Mouse (Mus musculus): ENCODE measurements at regions not wholly inside any gene's neighbourhood (a gene's known extent, or its start where the extent isn't known, plus 50 kb on each side); places are given as distances from the start of the nearest gene placed in this dataset.

DNA sequence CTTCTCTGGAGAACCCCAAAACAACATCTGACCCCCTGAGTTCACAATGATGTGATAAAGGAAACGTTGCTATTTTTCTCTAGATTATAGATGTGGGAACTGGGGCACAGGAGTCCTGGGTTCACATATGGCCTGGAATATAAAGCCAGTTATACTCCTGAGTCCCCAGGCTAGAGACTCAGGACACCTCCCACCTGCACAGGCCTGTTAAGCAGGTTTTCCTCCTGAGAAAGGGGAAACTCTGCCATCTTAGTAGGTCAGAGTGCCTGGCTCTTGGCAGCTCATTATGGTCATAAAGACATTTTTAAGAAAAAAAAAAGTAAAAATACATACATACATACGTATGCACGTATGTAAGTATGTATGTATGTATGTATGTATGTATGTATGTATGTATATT lies 98.1 kb downstream of the Zfp706 start:
- H3K4me2 ChIP-seq (ENCODE audit: low read depth, low read length) = no peak overlapping the region
- 73% methylated on average over 3 of the region's 3 CpGs for WGBS
- no peak overlapping the region for H3K9ac ChIP-seq (ENCODE audit: low read length)
- H3K27ac ChIP-seq (ENCODE audit: low read length) = no peak overlapping the region
- H3K4me1 ChIP-seq (ENCODE audit: control insufficient read depth, insufficient read depth, low read length) = no peaks in the 10 kb centered on the region
- peak; percentile 64 for ATAC-seq (ENCODE audit: insufficient read depth, low FRiP score)
- H3K36me3 ChIP-seq (ENCODE audit: control insufficient read depth, insufficient read depth, low read length) = no peaks in the 10 kb centered on the region
- H3K4me3 ChIP-seq (replicated peaks; ENCODE audit: low read length) = no peak overlapping the region
- no peaks in the 10 kb centered on the region for H3K9me3 ChIP-seq (replicated peaks; ENCODE audit: control insufficient read depth, low read length)
- no peaks in the 10 kb centered on the region for H3K27me3 ChIP-seq (ENCODE audit: control insufficient read depth, insufficient read depth, low read length)

DNA sequence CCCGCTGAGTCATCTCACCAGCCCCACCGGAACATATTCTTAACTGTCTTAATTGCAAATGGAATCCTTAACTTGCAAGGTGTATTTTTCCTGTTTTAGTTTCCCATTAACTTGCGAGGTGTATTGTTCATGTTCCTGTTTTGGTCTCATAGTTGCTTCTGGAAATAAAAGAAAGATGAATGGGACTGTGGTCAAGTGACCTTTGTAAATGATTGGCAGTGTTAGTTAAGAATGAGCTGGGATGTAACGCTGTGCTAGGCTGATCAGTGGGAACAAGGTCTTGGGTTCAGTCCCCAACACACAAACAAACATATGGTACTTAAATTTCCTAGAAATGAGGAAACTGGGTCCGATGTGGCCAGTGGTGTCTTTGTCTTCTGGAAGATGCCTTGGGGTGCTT lies 100.8 kb downstream of the Zfp706 start:
- Histone ChIP-seq H3K4me3 (replicated peaks; ENCODE audit: low read length) (no peak overlapping the region), H3K27me3 (ENCODE audit: control insufficient read depth, insufficient read depth, low read length) (no peaks in the 10 kb centered on the region), H3K36me3 (ENCODE audit: control insufficient read depth, insufficient read depth, low read length) (no peaks in the 10 kb centered on the region), H3K4me2 (ENCODE audit: low read depth, low read length) (no peak overlapping the region), H3K4me1 (ENCODE audit: control insufficient read depth, insufficient read depth, low read length) (peaks cover 4% of the 10 kb centered on the region), H3K9ac (ENCODE audit: low read length) (no peak overlapping the region), H3K9me3 (replicated peaks; ENCODE audit: control insufficient read depth, low read length) (no peaks in the 10 kb centered on the region), H3K27ac (ENCODE audit: low read length) (no peak overlapping the region)
- 80% methylated on average over 5 of the region's 5 CpGs for WGBS
- ATAC-seq (ENCODE audit: insufficient read depth, low FRiP score) = no peak

GRCm38 (mm10) chr15:36906052-36906451 lies 101.5 kb downstream of the Zfp706 start:
- Histone ChIP-seq H3K4me2 (ENCODE audit: low read depth, low read length) (no peak overlapping the region), H3K9ac (ENCODE audit: low read length) (no peak overlapping the region), H3K27ac (ENCODE audit: low read length) (no peak overlapping the region), H3K4me3 (replicated peaks; ENCODE audit: low read length) (no peak overlapping the region), H3K9me3 (replicated peaks; ENCODE audit: control insufficient read depth, low read length) (no peaks in the 10 kb centered on the region), H3K4me1 (ENCODE audit: control insufficient read depth, insufficient read depth, low read length) (peaks cover 12% of the 10 kb centered on the region), H3K27me3 (ENCODE audit: control insufficient read depth, insufficient read depth, low read length) (no peaks in the 10 kb centered on the region), H3K36me3 (ENCODE audit: control insufficient read depth, insufficient read depth, low read length) (no peaks in the 10 kb centered on the region)
- ATAC-seq (ENCODE audit: insufficient read depth, low FRiP score) = no peak
- WGBS = 55% methylated on average over 3 of the region's 3 CpGs

- Histone ChIP-seq H3K9ac (ENCODE audit: low read length) (no peak overlapping the region), H3K27ac (ENCODE audit: low read length) (no peak overlapping the region), H3K27me3 (ENCODE audit: control insufficient read depth, insufficient read depth, low read length) (no peaks in the 10 kb centered on the region), H3K4me3 (replicated peaks; ENCODE audit: low read length) (no peak overlapping the region), H3K36me3 (ENCODE audit: control insufficient read depth, insufficient read depth, low read length) (no peaks in the 10 kb centered on the region), H3K4me2 (ENCODE audit: low read depth, low read length) (no peak overlapping the region), H3K9me3 (replicated peaks; ENCODE audit: control insufficient read depth, low read length) (no peaks in the 10 kb centered on the region), H3K4me1 (ENCODE audit: control insufficient read depth, insufficient read depth, low read length) (peaks cover 21% of the 10 kb centered on the region)
- 75% methylated on average over 5 of the region's 5 CpGs for WGBS
- no peak for ATAC-seq (ENCODE audit: insufficient read depth, low FRiP score)
Observed at GRCm38 (mm10) chr15:36903922-36904321, 103.7 kb downstream of the Zfp706 start.

DNA sequence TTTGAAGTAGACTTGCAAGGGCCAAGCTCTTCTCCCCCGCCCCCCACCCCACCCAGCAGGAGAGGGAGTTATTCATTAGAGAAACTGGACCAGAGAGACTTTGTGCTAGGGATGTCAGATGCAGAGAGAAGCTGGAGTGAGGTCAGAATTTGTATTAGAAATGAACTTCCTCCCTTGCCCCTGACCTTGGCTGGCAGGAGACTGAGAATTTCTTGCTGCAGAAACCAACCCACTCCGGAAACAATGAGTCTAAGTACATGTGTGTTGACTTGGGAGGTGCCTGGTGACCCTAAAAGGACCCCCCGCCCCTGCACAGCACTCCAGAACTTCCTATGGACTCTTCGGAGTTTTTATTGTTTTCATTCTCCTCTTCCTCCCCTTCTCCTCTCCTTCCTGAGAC lies 104.3 kb downstream of the Zfp706 start:
- no peak for ATAC-seq (ENCODE audit: insufficient read depth, low FRiP score)
- 25% methylated on average over 4 of the region's 4 CpGs for WGBS
- no peak overlapping the region for H3K4me2 ChIP-seq (ENCODE audit: low read depth, low read length)
- H3K4me3 ChIP-seq (replicated peaks; ENCODE audit: low read length) = no peak overlapping the region
- peaks cover 21% of the 10 kb centered on the region for H3K4me1 ChIP-seq (ENCODE audit: control insufficient read depth, insufficient read depth, low read length)
- no peaks in the 10 kb centered on the region for H3K27me3 ChIP-seq (ENCODE audit: control insufficient read depth, insufficient read depth, low read length)
- no peaks in the 10 kb centered on the region for H3K36me3 ChIP-seq (ENCODE audit: control insufficient read depth, insufficient read depth, low read length)
- no peak overlapping the region for H3K9ac ChIP-seq (ENCODE audit: low read length)
- no peak overlapping the region for H3K27ac ChIP-seq (ENCODE audit: low read length)
- no peaks in the 10 kb centered on the region for H3K9me3 ChIP-seq (replicated peaks; ENCODE audit: control insufficient read depth, low read length)

- Histone ChIP-seq H3K9ac (ENCODE audit: low read length) (peak overlapping the region; percentile 13; the same call in 1 of the 2 replicates), H3K27me3 (ENCODE audit: control insufficient read depth, insufficient read depth, low read length) (no peaks in the 10 kb centered on the region), H3K36me3 (ENCODE audit: control insufficient read depth, insufficient read depth, low read length) (no peaks in the 10 kb centered on the region), H3K4me2 (ENCODE audit: low read depth, low read length) (no peak overlapping the region), H3K27ac (ENCODE audit: low read length) (peak overlapping the region; percentile 8; the same call in 1 of the 2 replicates), H3K9me3 (replicated peaks; ENCODE audit: control insufficient read depth, low read length) (no peaks in the 10 kb centered on the region), H3K4me3 (replicated peaks; ENCODE audit: low read length) (no peak overlapping the region), H3K4me1 (ENCODE audit: control insufficient read depth, insufficient read depth, low read length) (peaks cover 21% of the 10 kb centered on the region)
- WGBS = 9% methylated on average over 7 of the region's 7 CpGs
- ATAC-seq (ENCODE audit: insufficient read depth, low FRiP score) = peak; percentile 54; the same call in 1 of the 2 replicates
Observed at GRCm38 (mm10) chr15:36901830-36902285, 105.7 kb downstream of the Zfp706 start.

- no peak overlapping the region for H3K4me2 ChIP-seq (ENCODE audit: low read depth, low read length)
- H3K27me3 ChIP-seq (ENCODE audit: control insufficient read depth, insufficient read depth, low read length) = no peaks in the 10 kb centered on the region
- peaks cover 21% of the 10 kb centered on the region for H3K4me1 ChIP-seq (ENCODE audit: control insufficient read depth, insufficient read depth, low read length)
- 56% methylated on average over 5 of the region's 5 CpGs for WGBS
- H3K9ac ChIP-seq (ENCODE audit: low read length) = peak overlapping the region; percentile 13; the same call in 1 of the 2 replicates
- H3K36me3 ChIP-seq (ENCODE audit: control insufficient read depth, insufficient read depth, low read length) = no peaks in the 10 kb centered on the region
- H3K9me3 ChIP-seq (replicated peaks; ENCODE audit: control insufficient read depth, low read length) = no peaks in the 10 kb centered on the region
- ATAC-seq (ENCODE audit: insufficient read depth, low FRiP score) = no peak
- peak overlapping the region; percentile 8; the same call in 1 of the 2 replicates for H3K27ac ChIP-seq (ENCODE audit: low read length)
- no peak overlapping the region for H3K4me3 ChIP-seq (replicated peaks; ENCODE audit: low read length)
Observed at GRCm38 (mm10) chr15:36901350-36901749, 106.2 kb downstream of the Zfp706 start.

DNA sequence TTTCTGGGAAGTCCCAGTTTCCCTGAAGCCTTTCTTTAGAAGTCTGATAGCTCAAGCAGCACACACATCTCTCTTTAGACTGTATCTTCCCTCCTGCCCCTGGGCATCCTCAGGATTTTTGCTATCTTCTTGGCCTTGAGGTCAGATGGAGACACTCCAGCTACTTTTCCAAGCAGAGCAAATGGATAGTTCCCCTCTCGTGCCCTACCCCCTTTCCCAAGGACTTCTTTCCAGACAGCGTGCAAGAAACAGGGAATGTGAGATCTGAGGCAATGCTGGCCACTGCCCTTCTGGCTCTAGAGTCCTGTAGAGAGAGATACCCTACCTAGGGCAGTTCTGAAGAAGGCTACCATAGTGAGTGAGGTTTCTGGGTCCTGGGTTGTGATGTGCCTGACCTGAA lies 106.6 kb downstream of the Zfp706 start:
- no peak overlapping the region for H3K4me2 ChIP-seq (ENCODE audit: low read depth, low read length)
- ATAC-seq (ENCODE audit: insufficient read depth, low FRiP score) = no peak
- H3K9ac ChIP-seq (ENCODE audit: low read length) = no peak overlapping the region
- H3K4me1 ChIP-seq (ENCODE audit: control insufficient read depth, insufficient read depth, low read length) = peaks cover 21% of the 10 kb centered on the region
- peak overlapping the region; percentile 19; the same call in 1 of the 2 replicates for H3K27ac ChIP-seq (ENCODE audit: low read length)
- WGBS = 39% methylated on average over 2 of the region's 2 CpGs
- H3K27me3 ChIP-seq (ENCODE audit: control insufficient read depth, insufficient read depth, low read length) = no peaks in the 10 kb centered on the region
- H3K9me3 ChIP-seq (replicated peaks; ENCODE audit: control insufficient read depth, low read length) = no peaks in the 10 kb centered on the region
- no peak overlapping the region for H3K4me3 ChIP-seq (replicated peaks; ENCODE audit: low read length)
- H3K36me3 ChIP-seq (ENCODE audit: control insufficient read depth, insufficient read depth, low read length) = no peaks in the 10 kb centered on the region

- peaks cover 21% of the 10 kb centered on the region for H3K4me1 ChIP-seq (ENCODE audit: control insufficient read depth, insufficient read depth, low read length)
- peak; percentile 79 for ATAC-seq (ENCODE audit: insufficient read depth, low FRiP score)
- H3K9me3 ChIP-seq (replicated peaks; ENCODE audit: control insufficient read depth, low read length) = no peaks in the 10 kb centered on the region
- H3K4me2 ChIP-seq (ENCODE audit: low read depth, low read length) = no peak overlapping the region
- WGBS = 52% methylated on average over 2 of the region's 2 CpGs
- H3K36me3 ChIP-seq (ENCODE audit: control insufficient read depth, insufficient read depth, low read length) = no peaks in the 10 kb centered on the region
- peak overlapping the region; percentile 36; the same call in 1 of the 2 replicates for H3K9ac ChIP-seq (ENCODE audit: low read length)
- no peak overlapping the region for H3K4me3 ChIP-seq (replicated peaks; ENCODE audit: low read length)
- no peaks in the 10 kb centered on the region for H3K27me3 ChIP-seq (ENCODE audit: control insufficient read depth, insufficient read depth, low read length)
- peak overlapping the region; percentile 70 for H3K27ac ChIP-seq (ENCODE audit: low read length)
Observed at GRCm38 (mm10) chr15:36899882-36900281, 107.7 kb downstream of the Zfp706 start.
